Mouse (Mus musculus): ENCODE measurements at regions not wholly inside any gene's neighbourhood (a gene's known extent, or its start where the extent isn't known, plus 50 kb on each side); places are given as distances from the start of the nearest gene placed in this dataset.

DNA sequence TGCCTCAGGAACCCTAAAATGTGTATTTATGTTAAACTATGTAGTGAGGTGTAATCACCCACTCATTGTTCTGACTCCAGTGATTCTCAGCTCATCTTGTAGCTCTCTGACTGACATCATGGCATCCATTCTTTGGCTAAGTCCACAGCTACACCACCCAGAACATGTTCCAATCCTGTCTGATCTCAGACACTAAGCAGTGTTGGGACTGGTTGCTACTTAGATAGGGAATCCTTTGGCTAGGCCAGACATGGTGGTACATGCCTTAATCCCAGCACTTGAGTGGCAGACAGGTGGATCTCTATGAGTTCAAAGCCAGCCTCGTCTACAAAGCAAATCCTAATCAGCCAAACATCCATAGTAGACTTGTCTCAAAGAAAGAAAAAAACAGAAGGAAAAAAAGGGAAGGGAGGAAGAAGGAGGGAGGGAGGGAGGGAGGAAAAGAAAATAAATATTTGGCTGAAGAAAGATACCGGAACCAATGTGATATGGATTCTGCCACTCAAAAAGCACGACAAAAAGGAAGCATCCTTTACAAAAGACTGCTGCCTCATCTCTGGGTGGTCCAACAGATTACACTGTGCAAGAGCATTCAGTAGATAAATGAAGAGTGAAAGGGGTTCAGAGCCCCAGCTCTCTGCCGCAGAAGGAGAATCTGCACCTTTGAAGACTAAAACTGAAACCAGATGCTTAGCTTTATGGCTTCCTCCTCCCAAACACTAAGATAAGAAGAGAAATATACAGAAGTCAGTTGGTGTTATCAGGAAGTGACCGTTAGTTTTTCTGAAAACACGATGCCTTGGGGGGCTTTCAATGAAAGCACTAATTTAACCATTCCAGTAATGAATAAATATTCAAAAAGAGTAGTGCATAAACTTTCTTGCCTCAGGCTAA lies 51.5 kb upstream of the Med13 start:
- peak; percentile 35 to 40 for DNase-seq (ENCODE audit: low spot score in 2 of 2)

DNA sequence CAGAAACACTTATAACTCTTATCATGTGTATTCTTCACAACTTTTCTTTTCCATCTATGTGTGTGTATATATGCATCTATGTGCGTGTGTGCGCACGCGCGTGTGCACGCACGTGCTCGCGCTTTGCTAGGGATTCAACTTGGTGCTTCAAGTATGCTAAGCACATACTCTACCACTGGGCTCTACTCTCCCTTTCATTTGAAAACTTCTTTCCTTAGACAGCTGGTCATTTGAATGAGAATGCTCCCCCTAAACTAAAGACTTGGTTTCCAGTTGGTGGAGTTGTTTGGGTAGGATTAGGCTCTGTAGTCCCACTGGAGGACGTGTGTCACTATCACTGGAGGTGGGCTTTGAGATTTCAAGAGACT lies 52.2 kb upstream of the Med13 start:
- DNase-seq (ENCODE audit: low spot score in 2 of 2) = no peak

DNA sequence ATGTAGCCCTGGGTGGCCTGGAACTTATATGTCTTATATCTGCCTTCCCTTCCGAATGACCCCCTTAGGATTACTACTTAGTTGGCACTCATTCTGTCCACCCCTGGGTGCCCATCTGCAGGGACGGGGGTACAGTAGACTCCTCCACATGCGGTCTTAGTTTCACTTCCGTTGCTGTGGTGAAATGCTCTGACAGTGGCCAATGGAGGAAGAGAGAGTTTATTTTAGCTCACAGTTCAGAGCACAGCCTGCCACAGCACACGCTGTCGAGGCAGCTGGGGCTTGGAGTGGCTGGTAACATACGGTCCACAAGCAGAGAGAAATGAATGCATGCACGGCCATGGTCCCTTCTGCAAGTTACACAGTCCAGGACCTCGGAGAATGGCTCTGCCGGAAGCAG lies 53.1 kb upstream of the Med13 start:
- no peak for DNase-seq (ENCODE audit: low spot score in 2 of 2)

DNA sequence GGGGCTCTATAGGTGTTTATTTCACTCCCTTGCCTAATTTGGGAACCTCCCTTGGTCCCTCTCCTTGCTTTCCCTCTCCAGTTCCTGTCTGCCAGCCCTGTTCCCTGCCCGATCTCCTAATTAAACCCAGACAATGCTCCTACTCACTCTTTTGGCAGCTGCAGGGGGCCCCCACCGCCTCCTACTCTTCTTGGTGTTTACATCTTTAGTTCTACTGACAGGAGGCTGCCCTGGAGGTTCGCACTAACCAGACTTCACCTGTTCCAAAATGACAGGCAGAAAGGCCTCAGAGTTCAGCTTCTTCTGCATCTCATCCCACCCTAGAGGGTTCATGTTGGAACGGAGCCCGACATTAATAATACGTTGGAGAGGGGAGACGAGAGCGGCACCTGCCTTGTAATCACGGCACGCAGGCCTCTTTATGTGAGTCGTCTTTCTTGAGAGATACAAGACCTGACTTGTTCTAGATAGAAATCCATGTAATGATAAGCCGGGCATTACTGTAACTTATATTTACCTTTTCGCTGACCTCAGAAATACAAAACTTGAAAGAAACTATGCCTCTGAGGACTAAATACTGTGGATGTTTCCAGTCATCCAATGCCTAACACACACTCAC lies 55.5 kb upstream of the Med13 start:
- no peak for DNase-seq (ENCODE audit: low spot score in 2 of 2)

DNA sequence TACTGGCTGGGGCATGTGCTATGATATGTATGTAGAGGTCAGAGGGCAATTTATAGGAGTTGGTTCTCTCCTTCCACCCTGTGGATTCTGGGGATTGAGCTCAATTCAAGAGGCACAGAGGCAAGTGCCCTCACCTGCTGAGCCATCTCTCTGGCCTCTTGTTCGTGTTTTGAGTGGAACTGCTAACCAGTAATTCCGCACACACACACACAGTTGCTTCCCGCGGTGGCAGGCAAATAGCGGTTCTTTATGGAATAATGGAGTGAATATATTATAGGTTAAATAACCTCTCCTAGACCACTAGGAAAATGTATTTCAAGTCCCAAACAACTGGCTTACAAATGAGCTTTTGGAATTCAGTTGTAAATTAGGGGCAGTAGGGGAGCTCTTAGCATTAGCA lies 59.1 kb upstream of the Med13 start:
- no peak for DNase-seq (ENCODE audit: low spot score in 2 of 2)

DNA sequence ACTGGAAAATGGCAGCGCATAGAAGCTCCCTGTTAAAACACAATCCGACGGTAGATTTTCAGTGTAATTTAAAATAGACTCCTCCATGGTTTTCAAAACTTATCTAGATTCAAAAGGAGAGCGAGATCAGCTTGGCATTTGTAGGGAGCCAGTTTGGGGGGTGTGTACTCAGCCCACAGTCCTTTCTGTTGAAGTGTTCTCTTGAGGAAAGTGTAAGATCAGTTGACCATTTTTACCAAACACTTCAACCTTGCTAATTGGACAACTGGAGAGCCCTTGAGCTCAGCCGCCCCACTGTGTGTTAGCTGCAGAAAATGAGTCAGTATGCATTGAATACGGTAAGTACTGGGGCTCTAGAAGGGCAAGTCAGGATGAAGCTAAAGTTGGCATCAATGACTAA lies 59.8 kb upstream of the Med13 start:
- DNase-seq (ENCODE audit: low spot score in 2 of 2) = no peak

DNA sequence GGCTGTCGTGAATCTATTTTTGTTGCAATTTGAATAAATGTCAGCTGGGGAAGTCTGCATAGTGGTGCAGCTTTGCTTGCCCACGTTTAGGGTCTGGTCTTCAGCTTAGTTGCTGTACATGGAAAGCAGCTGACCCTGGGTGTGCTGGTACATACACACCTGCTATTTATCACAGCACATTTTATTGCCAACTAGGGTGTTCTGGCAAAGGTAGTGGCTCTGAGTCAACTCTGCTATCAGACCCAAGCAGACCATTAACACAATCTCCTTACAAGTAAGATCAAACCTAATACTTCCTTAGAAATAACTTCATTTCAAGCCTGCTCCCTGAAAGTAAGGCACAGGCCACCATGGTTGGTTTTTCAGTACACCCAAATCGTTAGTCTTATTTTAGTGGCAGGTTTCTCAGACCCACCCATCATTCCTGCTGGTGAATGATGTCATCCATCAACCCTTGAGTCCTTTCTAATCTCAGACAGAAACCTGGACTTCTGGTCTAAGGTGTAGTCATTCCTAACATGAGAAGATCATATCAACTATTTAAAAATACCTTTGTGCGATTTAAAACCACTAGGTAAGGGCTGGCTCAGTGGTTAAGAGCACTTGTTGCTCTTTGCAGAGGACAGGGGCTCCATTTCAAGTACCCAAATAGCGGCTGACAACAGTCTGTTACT lies 62.5 kb upstream of the Med13 start:
- no peak for DNase-seq (ENCODE audit: low spot score in 2 of 2)

DNA sequence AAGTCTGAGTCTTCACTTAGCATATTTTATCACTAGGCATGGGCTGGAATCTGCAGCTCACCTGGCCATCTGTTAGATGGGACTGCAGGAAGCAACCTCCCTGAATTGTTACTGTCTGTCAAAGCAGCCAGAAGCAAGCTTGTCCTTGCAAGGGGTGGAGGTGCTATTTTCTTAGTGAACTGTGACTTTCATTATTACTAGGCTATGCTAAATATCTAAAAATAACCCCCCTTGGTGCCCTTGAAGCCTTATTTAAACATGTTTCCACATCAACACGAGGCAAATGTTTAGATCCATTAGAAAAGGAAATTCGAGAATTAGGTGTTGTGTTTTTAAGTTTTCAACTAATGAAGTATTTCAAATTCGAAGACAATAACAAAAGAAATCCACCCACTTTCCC lies 55.5 kb upstream of the Rnft1 start:
- no peak for DNase-seq (ENCODE audit: low spot score in 2 of 2)

DNA sequence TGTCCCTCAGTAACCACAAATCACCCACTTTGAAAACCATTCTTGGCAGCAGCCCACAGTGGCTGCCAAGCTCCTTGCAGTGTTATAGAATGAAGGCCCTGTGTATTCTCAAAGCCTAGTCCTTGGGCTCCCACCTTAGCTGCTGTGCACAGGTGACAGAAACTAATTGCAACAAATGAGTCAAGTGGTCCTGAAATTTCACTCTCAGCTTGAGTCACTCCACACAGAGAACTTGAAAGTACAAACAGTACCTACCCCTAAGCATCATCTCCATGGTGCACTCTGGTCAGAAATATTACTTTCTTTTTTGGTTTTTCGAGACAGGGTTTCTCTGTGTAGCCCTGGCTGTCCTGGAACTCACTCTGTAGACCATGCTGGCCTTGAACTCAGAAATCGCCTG lies 54.2 kb upstream of the Rnft1 start:
- DNase-seq (ENCODE audit: low spot score in 2 of 2) = no peak

DNA sequence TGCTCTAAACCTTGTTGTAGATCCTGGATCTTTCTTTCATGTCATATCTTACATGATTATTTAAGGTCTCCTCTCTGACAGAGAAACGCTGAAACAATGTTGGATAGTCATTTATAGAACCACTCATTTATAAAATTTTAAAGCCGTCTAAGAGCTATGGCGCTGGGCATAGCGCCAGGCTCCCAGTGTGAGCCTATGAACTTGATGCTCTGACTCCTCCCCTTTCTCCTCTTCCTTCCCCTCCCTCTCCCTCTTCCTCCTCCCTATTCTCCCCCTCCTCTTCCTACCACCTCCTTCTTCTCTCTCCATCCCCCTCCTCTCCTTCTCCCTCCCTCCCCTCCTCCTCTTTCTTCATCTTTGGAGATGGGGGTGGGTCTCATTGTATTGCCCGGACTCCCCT lies 52.9 kb upstream of the Rnft1 start:
- no peak for DNase-seq (ENCODE audit: low spot score in 2 of 2)

DNA sequence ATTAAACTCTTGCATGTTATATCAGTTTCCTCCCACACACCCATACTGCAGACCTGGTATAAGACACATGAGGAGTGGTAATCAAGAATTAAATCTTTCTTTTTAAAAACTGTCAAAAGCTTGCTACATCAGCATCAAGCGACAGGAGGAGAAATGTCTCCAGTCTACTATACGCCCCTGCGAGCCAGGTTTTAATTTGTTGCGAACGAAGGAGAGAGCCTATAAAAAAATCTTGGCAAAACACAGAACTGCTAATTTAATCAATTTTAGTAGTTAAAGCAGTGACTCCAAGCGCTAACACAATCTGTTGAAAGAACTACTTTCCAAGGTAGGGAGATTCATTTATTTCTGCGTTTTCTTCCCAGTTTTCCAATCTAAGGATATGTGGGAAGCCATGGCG lies 50.4 kb upstream of the Rnft1 start:
- DNase-seq (ENCODE audit: low spot score in 2 of 2) = no peak
